Mouse (Mus musculus) mouse embryonic stem cell (cell line): ENCODE data around the gene Fcrlb.
"Not testable (repeated sequence)": the region's sequence is repeated elsewhere in the genome, so short reads cannot be mapped to it uniquely, and the experiment has no call there.

Experiments
- in situ Hi-C, 2 experiments: fragments of 300-500 bp; cut with MboI; formaldehyde crosslinking; loops; 1 replicate in 1 of 2; 3 replicates in 1 of 2; pipeline ENCODE4 v1.14.3; 2019 to 2020; ENCODE audit warnings: low sequenced_read_pairs in 2 of 2, low pct_unique_long_range_greater_than_20kb in 1 of 2, mixed read lengths in 1 of 2; ENCODE audit not compliant: unreplicated experiment in 1 of 2

The Fcrlb gene

GRCm38 (mm10) chr1:170912891-170913615 lies at the start of gene Fcrlb:
Gene Fcrlb (minus strand): TSS chr1:170912941.
- in situ Hi-C loops: no loop called here

DNA sequence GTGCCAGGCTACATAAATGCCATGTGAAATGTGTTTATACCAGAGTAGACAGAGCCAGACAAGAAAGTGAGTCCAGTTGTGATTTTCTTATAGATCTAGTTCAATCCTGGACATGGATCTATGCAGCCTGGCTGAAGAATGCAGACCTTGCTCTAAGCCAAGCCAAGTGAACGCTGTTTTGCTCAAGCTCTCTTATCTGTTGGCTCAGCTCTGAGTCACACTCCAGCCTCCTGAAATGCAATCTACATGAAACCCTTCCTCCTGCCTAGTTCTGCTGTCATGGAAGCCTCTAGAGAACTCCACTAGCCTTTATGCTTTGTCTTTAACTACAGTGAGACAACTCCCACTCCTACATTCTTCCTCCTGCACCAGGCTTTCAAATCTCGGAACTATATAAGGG lies 49.6 kb upstream of the Fcrlb start:
- in situ Hi-C loops: no loop called here

DNA sequence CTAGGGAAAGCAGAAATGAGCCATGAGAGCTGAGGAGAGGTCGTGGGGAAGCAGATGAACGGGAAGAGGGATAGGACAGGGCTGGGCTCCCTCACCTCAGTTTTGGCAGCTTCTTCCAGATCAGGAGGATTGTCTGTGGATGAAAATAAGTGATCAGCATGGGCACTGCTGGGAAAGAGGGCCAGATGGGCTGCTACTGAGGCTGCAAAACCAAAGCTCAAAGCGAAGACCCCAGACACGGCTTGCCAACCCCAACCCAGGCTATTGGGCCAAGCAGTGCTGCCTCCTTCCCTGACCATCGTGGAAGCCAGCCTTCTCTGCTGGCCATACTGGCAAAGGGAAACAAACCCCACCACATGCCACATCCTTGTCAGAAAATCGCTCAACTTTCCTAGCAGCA lies 48.4 kb upstream of the Fcrlb start:
- in situ Hi-C loops: no loop called here

- in situ Hi-C loops: no loop called here
These were observed 47.0 kb upstream of the Fcrlb start for GRCm38 (mm10) chr1:170959791-170960190.

- in situ Hi-C loops: no loop called here
These were observed 45.5 kb upstream of the Fcrlb start for GRCm38 (mm10) chr1:170958225-170958624.

- in situ Hi-C loops: no loop called here
These were observed 40.5 kb upstream of the Fcrlb start for GRCm38 (mm10) chr1:170953192-170953591.

- in situ Hi-C loops: no loop called here
These were observed 38.0 kb upstream of the Fcrlb start for GRCm38 (mm10) chr1:170950772-170951171.

DNA sequence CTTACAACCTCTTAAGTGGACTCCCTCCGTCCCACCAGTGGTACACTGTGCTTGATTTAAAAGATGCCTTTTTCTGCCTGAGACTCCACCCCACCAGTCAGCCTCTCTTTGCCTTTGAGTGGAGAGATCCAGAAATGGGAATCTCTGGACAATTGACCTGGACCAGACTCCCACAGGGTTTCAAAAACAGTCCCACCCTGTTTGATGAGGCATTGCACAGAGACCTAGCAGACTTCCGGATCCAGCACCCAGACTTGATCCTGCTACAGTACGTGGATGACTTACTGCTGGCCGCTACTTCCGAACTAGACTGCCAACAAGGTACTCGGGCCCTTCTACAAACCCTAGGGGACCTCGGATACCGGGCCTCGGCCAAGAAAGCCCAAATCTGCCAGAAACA lies 32.2 kb upstream of the Fcrlb start:
- in situ Hi-C loops: not testable (repeated sequence)

DNA sequence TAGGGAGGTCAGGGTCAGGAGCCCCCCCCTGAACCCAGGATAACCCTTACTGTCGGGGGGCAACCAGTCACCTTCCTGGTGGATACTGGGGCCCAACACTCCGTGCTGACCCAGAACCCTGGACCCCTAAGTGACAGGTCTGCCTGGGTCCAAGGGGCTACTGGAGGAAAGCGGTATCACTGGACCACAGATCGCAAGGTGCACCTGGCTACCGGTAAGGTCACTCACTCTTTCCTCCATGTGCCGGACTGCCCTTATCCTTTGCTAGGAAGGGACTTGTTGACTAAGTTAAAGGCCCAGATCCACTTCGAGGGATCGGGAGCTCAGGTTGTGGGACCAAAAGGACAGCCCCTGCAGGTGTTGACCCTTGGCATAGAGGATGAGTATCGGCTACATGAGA lies 31.4 kb upstream of the Fcrlb start:
- in situ Hi-C loops: not testable (repeated sequence)

- in situ Hi-C loops: no loop called here
These were observed 26.5 kb upstream of the Fcrlb start for GRCm38 (mm10) chr1:170939255-170939654.

- in situ Hi-C loops: no loop called here
These were observed 21.6 kb upstream of the Fcrlb start for GRCm38 (mm10) chr1:170934383-170934782.

DNA sequence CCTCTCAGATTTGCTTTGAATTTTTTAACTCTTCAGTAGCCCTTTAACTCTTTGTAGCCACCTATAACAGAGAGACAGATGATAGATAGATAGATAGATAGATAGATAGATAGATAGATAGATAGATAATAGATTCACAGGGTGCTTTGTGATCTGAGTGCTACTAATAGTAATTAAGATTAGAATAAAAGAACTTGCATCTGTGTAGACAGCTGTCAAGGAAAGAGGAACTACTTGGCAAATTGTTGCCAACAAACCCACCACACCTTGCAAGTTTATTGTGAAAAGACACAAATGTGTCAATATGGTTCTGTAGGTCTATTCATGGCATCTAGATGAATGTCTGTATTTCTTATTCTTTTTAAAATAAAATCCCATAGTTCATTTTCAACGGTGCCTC lies 21.2 kb upstream of the Fcrlb start:
- in situ Hi-C loops: no loop called here

GRCm38 (mm10) chr1:170933386-170933920 lies 20.7 kb upstream of the Fcrlb start:
- in situ Hi-C loops: no loop called here

GRCm38 (mm10) chr1:170932043-170932442 lies 19.3 kb upstream of the Fcrlb start:
- in situ Hi-C loops: no loop called here

- in situ Hi-C loops: no loop called here
These were observed 16.5 kb upstream of the Fcrlb start for GRCm38 (mm10) chr1:170929245-170929644.

GRCm38 (mm10) chr1:170928467-170928866 lies 15.7 kb upstream of the Fcrlb start:
- in situ Hi-C loops: no loop called here

DNA sequence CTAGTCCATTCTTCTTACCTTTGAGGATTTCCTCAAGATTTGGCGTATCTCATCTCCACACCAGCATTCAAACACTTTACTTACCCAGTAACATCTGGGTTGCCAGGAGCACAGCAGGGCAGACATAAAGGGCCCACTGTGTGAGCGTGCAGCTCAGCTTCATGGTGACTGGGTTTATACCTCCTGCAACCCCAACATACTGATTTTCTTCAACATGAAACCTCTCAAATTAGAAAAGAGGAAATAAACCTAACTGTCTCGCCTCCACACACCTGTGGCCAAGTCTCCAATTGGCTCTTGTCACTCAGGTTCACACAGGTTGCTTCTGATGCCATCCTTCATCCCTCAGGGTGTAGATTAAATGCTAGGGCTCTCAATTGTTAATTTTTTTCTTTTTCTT lies 14.6 kb upstream of the Fcrlb start, which contains the start of gene Fcrla:
Fcrla (minus strand) TSS at position 206 of the 400 bp plus-strand sequence.
- in situ Hi-C loops: no loop called here

DNA sequence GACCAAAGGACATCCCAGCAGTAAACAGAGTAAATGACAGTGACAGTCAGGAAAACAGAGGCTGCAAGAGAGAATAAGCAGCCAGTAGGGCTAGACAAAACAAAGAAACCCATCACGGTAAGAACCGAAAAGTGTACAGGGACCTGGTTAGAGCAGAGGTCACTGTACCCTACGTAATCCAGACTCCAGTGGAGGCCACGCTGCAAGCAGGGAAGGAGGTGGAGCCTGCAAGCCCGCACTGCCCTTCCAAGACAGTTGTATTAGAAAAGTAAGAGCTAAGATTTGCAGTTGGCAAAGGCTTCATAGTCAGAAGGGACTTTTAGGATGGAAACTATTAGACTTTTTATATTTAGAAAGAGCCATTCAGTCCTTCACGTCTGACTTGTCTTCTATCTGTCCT lies 14.2 kb upstream of the Fcrlb start:
- in situ Hi-C loops: no loop called here

GRCm38 (mm10) chr1:170924485-170924884 lies 11.7 kb upstream of the Fcrlb start:
- in situ Hi-C loops: no loop called here

- in situ Hi-C loops: no loop called here
These were observed 6.6 kb upstream of the Fcrlb start for GRCm38 (mm10) chr1:170919308-170919707.
